Mouse (Mus musculus) MEL (cell line): ENCODE data around the gene Matn1.

Experiments used
- CHD1 ChIP-seq: IDR thresholded peaks from 2 replicates; pipeline ENCODE4 v1.6.1; 2012; ENCODE audit warnings: low read depth, mild to moderate bottlenecking, inconsistent platforms, low read length, improper control_type of control experiment
- CTCF ChIP-seq, 3 experiments: IDR thresholded peaks in 2 of 3; conservative IDR thresholded peaks in 1 of 3; 2 replicates each; pipeline ENCODE4 v1.5.1; 2011 to 2012; ENCODE audit warnings: low read length in 3 of 3, low read depth in 2 of 3, mild to moderate bottlenecking in 2 of 3, improper control_type of control experiment in 1 of 3, inconsistent platforms in 1 of 3, mixed read lengths in 1 of 3, moderate library complexity in 1 of 3; ENCODE audit not compliant: control insufficient read depth in 1 of 3, insufficient read depth in 1 of 3, poor library complexity in 1 of 3, severe bottlenecking in 1 of 3
- EP300 ChIP-seq, 2 experiments: IDR thresholded peaks; 2 replicates each; pipeline ENCODE4 v1.6.1; 2011; ENCODE audit warnings: improper control_type of control experiment in 2 of 2, low read length in 2 of 2, low read depth in 1 of 2, mild to moderate bottlenecking in 1 of 2
- HCFC1 ChIP-seq: IDR thresholded peaks from 2 replicates; pipeline ENCODE4 v1.6.1; 2012; ENCODE audit warnings: low read depth, mild to moderate bottlenecking, inconsistent platforms, low read length, improper control_type of control experiment, moderate library complexity
- MAX ChIP-seq: IDR thresholded peaks from 2 replicates; pipeline ENCODE4 v1.6.1; 2011; ENCODE audit warnings: low read length, improper control_type of control experiment
- POLR2A ChIP-seq, 2 experiments: IDR thresholded peaks; 2 replicates each; pipeline ENCODE4 v1.6.1; 2011 to 2012; ENCODE audit warnings: low read length in 2 of 2, mild to moderate bottlenecking in 2 of 2, control low read depth in 1 of 2, improper control_type of control experiment in 1 of 2, low read depth in 1 of 2, moderate library complexity in 1 of 2; ENCODE audit not compliant: control insufficient read depth in 1 of 2, insufficient read depth in 1 of 2, poor library complexity in 1 of 2
- RCOR1 ChIP-seq: IDR thresholded peaks from 2 replicates; pipeline ENCODE4 v1.6.1; 2012; ENCODE audit warnings: low read depth, mild to moderate bottlenecking, inconsistent platforms, low read length, improper control_type of control experiment
- ZC3H11A ChIP-seq: IDR thresholded peaks from 2 replicates; pipeline ENCODE4 v1.6.1; 2012; ENCODE audit warnings: low read depth, mild to moderate bottlenecking, inconsistent platforms, low read length, improper control_type of control experiment
- ZNF384 ChIP-seq: IDR thresholded peaks from 2 replicates; pipeline ENCODE4 v1.6.1; 2012; ENCODE audit warnings: low read depth, mild to moderate bottlenecking, inconsistent platforms, low read length, improper control_type of control experiment

- TF ChIP-seq MAX, result no peak
- no peak for TF ChIP-seq POLR2A (IDR thresholded peaks at IDR 0.05; ENCODE audit: control insufficient read depth in 1 of 2, insufficient read depth in 1 of 2, low read depth in 1 of 2, low read length in 2 of 2, poor library complexity in 1 of 2)
- peak; percentile 90 for TF ChIP-seq ZC3H11A
- TF ChIP-seq EP300 (IDR thresholded peaks at IDR 0.05; ENCODE audit: low read depth in 1 of 2, low read length in 2 of 2), result no peak
- no peak for TF ChIP-seq CHD1
- TF ChIP-seq CTCF (IDR thresholded peaks at IDR 0.05 in 2 of 3, conservative IDR thresholded peaks at IDR 0.05 in 1 of 3; ENCODE audit: control insufficient read depth in 1 of 3, insufficient read depth in 1 of 3, low read depth in 2 of 3, low read length in 3 of 3, poor library complexity in 1 of 3, severe bottlenecking in 1 of 3), result peak; percentile 82 to 99 (median 93)
- no peak for TF ChIP-seq ZNF384
- TF ChIP-seq RCOR1, result no peak
- TF ChIP-seq HCFC1, result no peak
Observed at GRCm38 (mm10) chr4:130960118-130960734, 16.0 kb downstream of the Matn1 start.
